ENCODE assay signal across 11 mouse cellular contexts in the genomic region with DNA sequence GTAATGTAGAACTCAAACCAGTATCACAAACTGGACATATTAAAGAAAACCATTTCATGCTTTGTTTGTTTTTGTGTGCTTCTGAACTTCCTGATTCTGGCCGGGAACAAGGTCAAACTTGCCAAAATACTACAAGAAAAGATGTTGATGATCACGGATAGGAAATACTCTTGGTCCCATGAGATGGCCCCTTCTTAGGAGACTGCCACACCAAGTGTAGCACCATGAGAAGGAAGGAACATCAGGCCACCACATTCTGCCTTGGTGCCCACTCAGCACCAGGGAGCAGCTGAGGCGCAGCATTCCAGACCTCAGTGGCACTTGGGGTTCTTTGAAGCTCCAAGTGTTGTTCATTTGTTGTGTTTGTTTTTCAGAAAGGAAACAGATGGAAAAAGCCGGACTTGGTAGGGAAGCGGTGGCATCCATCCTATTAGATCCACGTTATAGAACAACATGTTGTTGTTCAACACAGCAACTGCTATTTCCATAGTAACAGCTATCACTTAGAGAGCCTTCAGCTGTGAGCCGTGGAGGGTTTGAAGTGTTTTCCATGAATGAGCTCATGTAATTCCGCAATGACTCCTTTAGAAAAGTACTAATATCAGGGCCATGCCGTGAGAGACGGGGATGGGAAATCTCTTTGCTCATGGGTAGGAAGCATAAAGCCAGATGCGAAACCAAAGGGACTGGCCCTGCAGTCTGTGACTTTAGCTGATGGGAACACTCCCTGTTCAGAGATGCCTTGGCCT.
DNase-seq lines count a peak whose midpoint lies in the region; ATAC-seq lines count a peak whose summit lies in the region.
"Had no signal": no experiment of that assay in that cellular context is flagged by ENCODE, and none has a peak within 500 bp of the region (broad histone marks: within the 10 kb centered on the region; RNA-seq: fewer than 3 reads in every experiment).

No protein-coding gene starts in this region.

- H3K27ac ChIP-seq in forebrain, embryonic 12.5 days: peak overlapping the region; percentile 56; the same call in 1 of the 2 replicates
- H3K27ac ChIP-seq in forebrain, embryonic 11.5 days (ENCODE audit: low read depth, low read length): no peak overlapping the region
- H3K27ac ChIP-seq in forebrain, embryonic 14.5 days (ENCODE audit: low read depth, low read length): no peak overlapping the region
- H3K27ac ChIP-seq: stomach, postnatal 0 days had no signal

- no peak overlapping the region for H3K9ac ChIP-seq in forebrain, embryonic 12.5 days
- no peak overlapping the region for H3K9ac ChIP-seq in forebrain, embryonic 11.5 days (ENCODE audit: low read length)
- no peak overlapping the region for H3K9ac ChIP-seq in forebrain, embryonic 14.5 days (ENCODE audit: low read length)

- no peaks in the 10 kb centered on the region for H3K36me3 ChIP-seq in forebrain, embryonic 12.5 days (replicated peaks)
- no peaks in the 10 kb centered on the region for H3K36me3 ChIP-seq in forebrain, embryonic 11.5 days (ENCODE audit: control insufficient read depth, insufficient read depth, low read length)
- H3K36me3 ChIP-seq in forebrain, embryonic 14.5 days (ENCODE audit: control insufficient read depth, insufficient read depth, low read length): no peaks in the 10 kb centered on the region

- H3K9me3 ChIP-seq in forebrain, embryonic 12.5 days: no peaks in the 10 kb centered on the region
- H3K9me3 ChIP-seq in forebrain, embryonic 11.5 days (ENCODE audit: control insufficient read depth, low read length): no peaks in the 10 kb centered on the region
- no peaks in the 10 kb centered on the region for H3K9me3 ChIP-seq in forebrain, embryonic 14.5 days (replicated peaks; ENCODE audit: control insufficient read depth, low read length)

- ATAC-seq in forebrain, embryonic 12.5 days (ENCODE audit: low FRiP score): no peak
- no peak for ATAC-seq in forebrain, embryonic 11.5 days (replicated peaks; ENCODE audit: low FRiP score)
- peak; percentile 46; the same call in 1 of the 2 replicates for ATAC-seq in forebrain, embryonic 14.5 days

- H3K4me2 ChIP-seq in forebrain, embryonic 12.5 days: no peak overlapping the region
- no peak overlapping the region for H3K4me2 ChIP-seq in forebrain, embryonic 11.5 days (ENCODE audit: low read depth, low read length, severe bottlenecking)
- no peak overlapping the region for H3K4me2 ChIP-seq in forebrain, embryonic 14.5 days (ENCODE audit: low read length)

- WGBS in forebrain, embryonic 12.5 days: 63% methylated on average over 11 of the region's 11 CpGs
- WGBS in forebrain, embryonic 11.5 days: 69% methylated on average over 11 of the region's 11 CpGs
- 73% methylated on average over 11 of the region's 11 CpGs for WGBS in forebrain, embryonic 14.5 days

- DNase-seq in forebrain, embryonic 11.5 days (ENCODE audit: low spot score): no peak
- peak; percentile 25 to 31 for DNase-seq in layer of hippocampus, postnatal 14 days (ENCODE audit: low spot score in 2 of 2)
- no peak for DNase-seq in layer of hippocampus, adult 9-10 months (ENCODE audit: low spot score)
- DNase-seq in forebrain, embryonic 14.5 days (ENCODE audit: low spot score): peak; percentile 51
- peak; percentile 48 to 50 for DNase-seq in heart, postnatal 10 days
- DNase-seq in cerebellum, postnatal 14 days: no peak
- DNase-seq in adrenal gland, adult (ENCODE audit: inconsistent age in 2 of 2, low spot score in 1 of 2): no peak
- DNase-seq: adrenal gland, postnatal 10 days; cerebellum, postnatal 10 days had no signal

- H3K27me3 ChIP-seq in forebrain, embryonic 12.5 days: no peaks in the 10 kb centered on the region
- no peaks in the 10 kb centered on the region for H3K27me3 ChIP-seq in forebrain, embryonic 11.5 days (ENCODE audit: control insufficient read depth, insufficient read depth, low read length)
- H3K27me3 ChIP-seq in forebrain, embryonic 14.5 days (replicated peaks; ENCODE audit: control insufficient read depth, insufficient read depth, low read length): no peaks in the 10 kb centered on the region

- no peak overlapping the region for H3K4me3 ChIP-seq in forebrain, embryonic 12.5 days (replicated peaks)
- H3K4me3 ChIP-seq in forebrain, embryonic 11.5 days (ENCODE audit: low read depth, low read length): no peak overlapping the region
- H3K4me3 ChIP-seq in forebrain, embryonic 14.5 days (ENCODE audit: low read depth, low read length): no peak overlapping the region

- peaks cover 7% of the 10 kb centered on the region; the same call in 1 of the 2 replicates for H3K4me1 ChIP-seq in forebrain, embryonic 12.5 days
- H3K4me1 ChIP-seq in forebrain, embryonic 11.5 days (replicated peaks; ENCODE audit: control insufficient read depth, insufficient read depth, low read length): no peaks in the 10 kb centered on the region
- H3K4me1 ChIP-seq in forebrain, embryonic 14.5 days (ENCODE audit: control insufficient read depth, insufficient read depth, low read length): 0 out of 2 replicates have a peak, but pooled peaks cover 3% of the 10 kb centered on the region

- intact Hi-C loops in heart, postnatal 10 days (cut with DNase I): loop anchor here (5.0 kb wide), 1 partner anchor 55 kb away; no protein-coding TSS in a partner anchor

Comparison
In these comparisons a context has a peak if more than half of its experiments do, and no peak if none do; other contexts are left out.
1. DNase-seq: peak in layer of hippocampus, postnatal 14 days (2 of 2), forebrain, embryonic 14.5 days (single experiment) and heart, postnatal 10 days (2 of 2); none in forebrain, embryonic 11.5 days (single experiment), layer of hippocampus, adult 9-10 months (single experiment), cerebellum, postnatal 14 days (0 of 2) and adrenal gland, adult (0 of 2).